Mouse (Mus musculus): ENCODE measurements around the gene Ccdc85a.

Ccdc85a gene

GRCm38 (mm10) chr11:28583911-28584434 is at the start of gene Ccdc85a:
Gene Ccdc85a, minus strand, starts transcription at chr11:28584324.
- DNase-seq (ENCODE audit: low spot score) = peak; percentile 27

- no peak for DNase-seq (ENCODE audit: low spot score)
These were observed 49.5 kb upstream of the Ccdc85a start for GRCm38 (mm10) chr11:28633571-28634125.

GRCm38 (mm10) chr11:28633093-28633492 is 49.0 kb upstream of the Ccdc85a start:
- no peak for DNase-seq (ENCODE audit: low spot score)

DNA sequence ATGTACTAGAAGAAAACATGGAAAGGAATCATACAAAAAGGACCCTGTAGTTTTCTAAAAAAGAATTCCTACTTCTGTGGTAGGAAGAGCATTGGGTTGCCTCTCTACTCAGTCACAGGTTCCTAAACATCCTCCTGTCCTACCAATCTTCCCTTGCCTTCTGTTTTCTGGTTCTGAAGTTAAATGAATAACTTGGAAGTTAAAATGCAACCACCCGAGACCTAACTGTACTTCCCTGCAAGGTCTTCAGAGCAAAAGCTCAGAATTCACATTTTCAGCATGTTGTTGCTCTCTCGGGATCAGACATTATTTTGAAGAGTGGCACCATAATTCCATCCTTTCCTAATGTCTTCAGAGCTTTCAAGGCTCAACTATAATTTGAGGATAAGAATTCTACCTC is 46.6 kb upstream of the Ccdc85a start:
- DNase-seq (ENCODE audit: low spot score) = no peak

DNA sequence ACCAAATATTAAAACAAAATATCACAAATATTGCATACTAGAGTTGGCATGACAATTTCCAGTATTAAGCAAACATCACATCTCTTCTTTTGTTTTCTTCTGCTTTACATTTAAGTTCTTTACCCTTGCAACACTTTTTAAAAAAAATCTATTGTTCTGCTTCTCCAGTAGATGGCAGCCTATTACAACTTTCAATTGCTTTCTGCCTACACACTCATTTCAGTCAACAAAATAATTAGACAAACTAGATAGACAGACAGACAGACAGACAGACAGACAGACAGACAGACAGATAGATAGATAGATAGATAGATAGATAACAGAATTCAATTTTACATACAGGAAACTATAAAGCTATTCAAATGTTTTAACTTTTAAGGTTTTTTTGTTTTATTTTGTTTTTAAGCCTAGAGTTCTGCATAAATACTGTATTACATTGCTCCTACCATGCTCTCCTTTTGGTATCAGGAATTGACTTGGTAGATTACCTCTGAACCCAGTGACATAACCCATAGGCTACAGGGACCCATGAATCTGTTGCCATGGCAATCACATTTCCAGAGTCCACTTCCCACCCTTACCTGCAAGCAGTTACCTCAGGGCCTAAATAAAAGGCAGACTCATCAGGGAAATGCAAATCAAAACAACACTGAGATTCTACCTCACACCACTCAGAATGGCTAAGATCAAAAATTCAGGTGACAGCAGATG is 26.8 kb upstream of the Ccdc85a start:
- DNase-seq (ENCODE audit: low spot score) = no peak

DNA sequence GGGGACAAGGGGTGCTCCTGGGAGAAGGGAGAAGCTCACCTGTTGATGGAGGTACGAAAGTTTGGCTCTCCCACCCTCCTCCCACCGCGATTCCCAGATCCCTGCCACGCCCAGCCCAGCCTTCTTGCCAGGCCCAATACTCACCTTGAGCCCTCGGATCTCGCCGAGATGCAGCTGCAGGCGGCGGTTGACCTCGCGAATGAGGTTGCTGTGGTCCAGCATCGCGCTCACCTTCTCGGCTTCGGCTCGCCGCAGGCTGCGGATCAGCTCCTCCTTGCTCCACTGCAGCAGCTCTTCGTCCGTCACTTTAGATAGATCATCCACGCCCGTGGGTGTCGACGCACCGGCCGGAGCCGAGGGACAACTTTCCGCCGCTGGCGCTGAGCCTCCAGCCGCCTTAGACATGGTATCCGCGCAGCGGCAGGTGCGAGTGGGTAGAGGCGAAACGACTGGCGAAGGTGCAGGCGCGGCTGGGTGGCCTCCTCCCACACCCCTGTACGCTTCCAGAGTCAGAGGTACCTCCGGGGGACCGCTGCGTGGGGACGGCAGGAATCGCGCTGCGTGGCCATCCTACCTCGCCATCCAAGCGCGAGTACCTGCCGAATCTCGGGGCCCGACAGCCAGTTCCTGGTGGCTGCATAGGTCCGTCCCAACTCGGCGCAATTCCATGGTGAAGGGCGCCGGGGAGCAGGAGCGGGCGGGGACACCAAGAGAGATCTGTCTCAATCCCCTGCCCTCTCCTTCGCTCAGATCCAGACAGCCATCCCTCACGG is 800 bp downstream of the Ccdc85a start:
- DNase-seq (ENCODE audit: low spot score) = no peak

GRCm38 (mm10) chr11:28582218-28582617 is 1.9 kb downstream of the Ccdc85a start:
- DNase-seq (ENCODE audit: low spot score) = no peak

GRCm38 (mm10) chr11:28572423-28572822 is 11.7 kb downstream of the Ccdc85a start:
- DNase-seq (ENCODE audit: low spot score) = no peak

- no peak for DNase-seq (ENCODE audit: low spot score)
These were observed 27.7 kb downstream of the Ccdc85a start for GRCm38 (mm10) chr11:28556420-28556819.

DNA sequence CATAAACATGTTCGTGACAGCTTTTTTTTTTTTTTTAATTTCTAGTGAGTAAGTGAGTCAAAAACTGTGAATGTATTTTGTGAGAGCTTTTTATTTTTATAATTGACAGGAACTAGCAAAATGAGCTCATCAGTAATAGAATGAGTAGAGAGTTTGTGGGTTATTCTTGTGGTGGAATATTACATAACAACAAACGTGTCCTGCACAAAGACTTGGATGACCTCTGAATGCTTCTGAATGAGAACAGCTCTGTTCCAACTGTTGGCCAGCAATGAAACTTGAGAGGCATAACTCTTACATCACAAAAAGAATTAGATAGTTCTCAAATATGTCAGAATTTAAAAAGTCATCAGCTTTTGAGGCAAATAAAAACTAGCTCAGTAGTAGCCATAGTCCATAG is 40.7 kb downstream of the Ccdc85a start:
- DNase-seq (ENCODE audit: low spot score) = no peak

DNA sequence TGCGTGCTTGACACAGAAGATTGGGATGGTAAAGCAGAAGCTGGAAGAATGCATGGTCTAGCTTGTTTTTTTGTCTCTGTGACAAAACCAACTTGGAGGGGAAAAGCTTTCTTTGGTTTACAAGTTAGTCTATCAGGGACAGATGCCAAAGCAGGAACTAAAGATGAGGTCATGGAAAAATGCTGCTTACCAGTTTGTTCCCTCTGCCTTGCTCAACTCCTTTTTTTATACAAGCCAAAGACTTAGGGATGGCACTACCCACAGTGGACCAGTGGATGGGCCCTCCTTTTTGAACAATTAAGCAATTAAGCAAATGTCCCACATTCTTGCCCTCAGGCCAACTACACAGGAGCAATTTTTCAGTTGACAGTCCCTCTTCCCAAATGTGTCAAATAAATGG is 42.8 kb downstream of the Ccdc85a start:
- DNase-seq (ENCODE audit: low spot score) = no peak

DNA sequence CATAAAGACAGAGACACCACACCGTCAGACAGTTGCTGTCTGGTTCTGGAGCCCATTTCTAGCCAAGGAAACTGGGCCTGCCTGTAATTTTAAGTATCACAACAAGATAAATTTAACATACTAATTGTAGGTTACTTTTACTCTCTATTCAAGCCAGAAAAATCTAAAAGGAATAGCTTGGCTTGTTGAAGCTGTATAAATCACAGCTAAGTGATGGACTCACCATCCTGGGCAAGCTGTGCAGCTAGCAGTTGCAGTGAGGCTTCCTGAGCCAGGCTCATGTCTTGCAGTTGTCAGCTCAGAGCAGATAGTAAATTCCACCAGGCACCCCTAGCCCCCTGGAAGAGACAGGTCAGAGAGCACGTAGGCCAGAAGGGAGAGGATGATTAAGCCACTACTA is 50.8 kb downstream of the Ccdc85a start:
- DNase-seq (ENCODE audit: low spot score) = no peak

DNA sequence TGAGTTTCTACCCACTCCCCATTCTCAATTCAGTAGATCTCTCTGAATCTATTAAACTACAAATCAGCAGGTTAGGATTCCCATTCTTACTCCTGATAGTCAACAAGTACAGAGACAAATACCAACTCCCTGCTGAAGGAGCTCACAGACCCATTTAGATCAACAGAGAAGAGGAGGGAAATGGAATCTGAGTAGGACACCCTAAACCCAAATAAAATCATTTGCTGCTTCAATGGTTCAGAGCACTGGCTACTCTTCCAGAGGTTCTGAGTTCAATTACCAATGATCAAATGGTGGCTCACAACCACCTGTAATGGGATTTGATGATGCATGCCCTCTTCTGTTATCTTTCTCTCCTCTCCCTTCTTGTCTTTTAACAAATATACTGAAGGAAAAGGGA is 82.9 kb downstream of the Ccdc85a start:
- DNase-seq (ENCODE audit: low spot score) = no peak

- no peak for DNase-seq (ENCODE audit: low spot score)
These were observed 87.1 kb downstream of the Ccdc85a start for GRCm38 (mm10) chr11:28497034-28497433.

DNA sequence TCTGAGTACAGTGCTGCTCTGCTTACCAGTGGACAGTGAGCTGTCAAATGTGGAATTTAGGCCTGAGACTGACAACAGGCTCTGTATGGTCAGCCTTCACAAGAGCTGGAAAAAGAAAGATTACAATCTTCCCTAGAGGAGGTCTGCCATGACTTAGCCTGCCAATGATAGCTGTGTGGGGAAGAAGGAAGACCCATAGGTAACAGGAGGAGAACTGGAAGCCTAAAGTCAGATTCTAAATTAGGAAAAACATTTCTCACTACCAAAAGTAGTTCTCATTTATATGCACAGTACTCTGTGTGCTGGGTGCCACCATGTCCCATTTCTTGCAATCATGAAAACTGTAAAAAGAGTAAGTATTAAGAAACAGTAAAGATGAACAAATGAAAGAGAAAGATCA is 90.8 kb downstream of the Ccdc85a start:
- no peak for DNase-seq (ENCODE audit: low spot score)

DNA sequence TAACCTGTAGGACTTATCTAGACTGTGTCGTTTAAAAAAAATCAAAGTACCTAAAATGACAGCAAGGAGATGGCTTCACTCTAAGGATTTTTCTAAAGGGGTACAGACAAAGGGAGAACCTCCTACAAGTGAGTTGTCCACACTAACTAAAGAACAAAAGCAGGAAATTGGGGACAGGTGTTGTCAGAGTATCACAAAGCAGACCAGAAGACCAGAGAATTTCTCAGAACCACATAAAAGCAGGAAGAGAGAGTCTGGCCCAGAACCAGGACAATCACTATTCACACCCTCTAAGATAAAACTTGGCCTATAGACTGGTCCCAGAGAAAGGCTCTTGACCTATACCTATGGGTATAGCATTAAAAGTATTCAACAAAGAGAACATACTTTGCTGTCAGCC is 92.8 kb downstream of the Ccdc85a start:
- DNase-seq (ENCODE audit: low spot score) = no peak

DNA sequence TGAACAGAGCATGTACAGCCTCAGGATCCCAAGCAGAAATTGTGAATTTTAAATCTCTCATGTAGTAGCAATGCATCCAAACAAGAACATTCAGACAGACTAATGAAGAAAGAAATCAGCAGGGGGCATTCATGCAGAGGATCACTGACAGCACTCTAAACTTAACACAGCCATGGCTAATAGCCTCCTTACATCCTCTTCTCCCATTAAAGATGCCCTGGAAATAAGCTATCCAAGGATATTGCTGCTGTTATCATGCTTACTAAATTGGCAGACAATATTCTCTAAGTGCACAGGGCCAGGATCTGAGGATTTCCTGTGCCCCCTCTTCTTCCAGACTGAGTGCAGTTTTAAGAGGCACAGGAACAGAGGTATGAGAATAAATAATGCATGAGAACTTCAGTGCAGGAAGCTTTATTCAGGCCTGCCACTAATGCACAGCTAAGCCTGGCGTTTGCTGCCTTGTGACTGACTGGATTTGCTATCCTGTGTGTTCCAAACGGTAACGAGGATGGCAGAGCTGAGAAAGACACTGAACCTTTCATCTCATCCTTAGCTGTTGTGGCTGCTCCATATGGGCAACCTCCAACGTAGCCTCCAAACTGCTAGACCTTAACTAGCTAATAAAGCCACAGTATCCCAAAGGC is 99.9 kb downstream of the Ccdc85a start:
- no peak for DNase-seq (ENCODE audit: low spot score)

DNA sequence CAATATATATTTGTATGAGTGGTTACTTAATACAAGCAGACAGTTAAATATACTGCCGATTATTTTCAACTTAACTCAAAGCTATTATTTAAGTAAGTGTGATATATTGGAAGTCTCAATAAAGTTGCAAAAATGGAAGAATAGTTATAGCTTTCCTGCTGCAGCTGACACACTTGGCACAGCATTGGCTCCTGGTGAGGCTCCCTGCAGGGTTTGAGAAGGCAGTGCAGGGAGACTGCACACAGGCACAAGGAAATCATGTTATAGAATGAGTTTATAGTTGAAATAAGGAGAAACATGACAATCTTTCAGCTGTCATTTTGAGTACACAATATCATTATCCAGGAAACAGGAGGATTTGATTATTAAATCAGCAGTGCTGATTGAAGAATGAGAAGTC is 107.0 kb downstream of the Ccdc85a start:
- DNase-seq (ENCODE audit: low spot score) = no peak

DNA sequence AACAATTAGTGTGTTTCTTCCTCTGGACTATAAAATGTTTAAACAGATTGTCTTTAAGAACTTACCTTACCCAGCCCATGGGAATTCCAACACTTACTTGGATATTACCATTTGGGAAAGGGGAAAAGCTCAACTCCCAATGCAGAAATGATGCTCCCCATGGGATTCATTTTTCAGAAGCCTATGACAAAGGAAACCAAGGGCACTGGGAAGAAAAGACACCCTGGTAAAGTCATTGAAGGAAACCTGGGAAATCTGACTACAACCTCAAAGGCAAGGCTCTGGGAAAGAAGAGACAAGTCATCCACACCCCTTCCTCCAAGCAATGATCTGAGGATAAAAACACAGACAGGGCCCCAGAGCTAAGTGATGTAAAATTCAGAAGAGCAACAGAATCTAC is 118.4 kb downstream of the Ccdc85a start:
- no peak for DNase-seq (ENCODE audit: low spot score)

DNA sequence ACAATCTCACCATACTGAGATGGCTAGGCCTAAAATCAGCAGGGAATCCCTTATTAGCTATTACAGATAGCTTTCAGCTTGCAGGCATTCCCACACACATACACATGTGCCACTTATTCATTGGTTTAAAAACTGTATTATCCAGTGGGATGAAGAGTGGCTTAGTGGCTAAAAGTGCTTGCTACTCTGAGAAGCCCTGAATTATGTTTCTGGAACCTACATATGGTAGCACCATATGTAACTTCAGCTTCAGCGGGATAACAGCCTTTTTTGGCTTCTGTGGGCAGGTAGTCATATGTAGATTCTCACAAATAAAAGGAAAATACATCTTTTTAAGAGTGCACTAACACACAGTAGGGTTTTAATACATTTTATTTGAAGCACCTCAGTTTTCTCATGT is 119.2 kb downstream of the Ccdc85a start:
- DNase-seq (ENCODE audit: low spot score) = no peak

GRCm38 (mm10) chr11:28459165-28459564 is 125.0 kb downstream of the Ccdc85a start:
- DNase-seq (ENCODE audit: low spot score) = no peak

- DNase-seq (ENCODE audit: low spot score) = no peak
These were observed 144.2 kb downstream of the Ccdc85a start for GRCm38 (mm10) chr11:28439877-28440276.
